Mouse (Mus musculus) ovary, postnatal 14 days (tissue): Measurements from ENCODE around the gene Ptpn6.
A peak's percentile ranks its signal among the peaks of the same experiment; 100 is the strongest.

ENCODE experiments used
- DNase-seq: peaks from one replicate; pipeline ENCODE4 v3.0.0; 2022; ENCODE audit warnings: low spot score

Gene Ptpn6

DNA sequence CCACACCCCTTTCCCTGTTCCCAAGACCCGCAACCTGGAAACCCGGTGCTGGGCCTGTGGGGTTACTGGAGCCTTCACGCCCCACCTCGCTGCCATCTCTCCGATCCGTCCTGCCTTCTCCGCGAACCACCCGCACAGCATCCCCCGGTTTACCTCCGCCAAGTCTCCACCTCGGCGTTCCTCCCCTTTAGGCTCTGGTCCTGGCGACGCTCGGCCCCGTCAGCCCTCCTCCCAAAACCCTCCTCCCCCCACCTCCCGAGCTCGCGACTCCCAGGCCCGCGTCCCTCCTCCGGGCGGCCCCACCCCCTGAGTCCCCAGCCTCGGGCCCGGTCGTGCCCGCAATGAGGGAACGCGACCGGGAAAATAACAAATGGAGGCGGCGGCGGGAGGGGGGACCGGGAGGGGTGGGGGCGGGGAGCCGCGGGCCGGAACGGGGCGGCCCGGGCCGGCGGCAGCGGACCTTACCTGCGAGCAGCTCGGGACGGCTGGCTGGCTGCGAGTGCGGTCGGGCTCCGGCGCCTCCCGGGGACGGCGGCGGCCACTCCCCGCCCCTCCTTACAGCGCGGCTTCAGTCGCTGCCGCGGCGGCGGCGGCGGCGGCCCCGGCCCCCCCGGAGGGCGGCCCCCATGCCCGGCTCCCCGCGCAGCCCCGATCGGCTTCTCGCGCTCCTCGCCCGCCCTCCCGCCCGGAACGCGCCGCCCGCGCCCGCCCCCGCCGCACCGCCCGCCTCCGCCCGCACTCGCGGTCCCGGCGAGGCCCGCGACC lies 17.5 kb upstream of the Ptpn6 start, which contains the start of the genes Gm45234 and Atn1:
TSS of gene Gm45234 (minus strand) at position 191 of the 765 bp plus-strand sequence.
TSS of gene Atn1 (minus strand) at position 694 of the 765 bp plus-strand sequence.
- DNase-seq, result no peak

DNA sequence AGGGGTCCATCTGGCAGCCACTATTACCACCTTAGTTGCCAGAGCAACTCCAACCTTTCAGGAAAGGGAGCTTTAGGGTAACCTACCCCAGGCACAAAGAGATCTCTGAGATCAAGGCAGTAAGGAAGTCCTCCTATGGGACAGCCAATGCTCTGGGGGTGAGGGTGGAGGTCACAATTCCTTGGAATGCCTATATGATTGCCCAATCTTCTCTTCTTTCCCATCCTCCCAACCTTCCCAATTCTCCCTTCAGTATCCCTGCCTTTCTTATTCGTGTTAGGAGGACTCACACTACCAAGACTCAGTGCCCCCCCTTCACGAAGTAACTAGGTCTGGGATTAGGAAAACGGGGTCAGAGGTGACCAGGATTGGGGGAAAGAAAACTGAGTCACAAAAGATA lies 16.8 kb upstream of the Ptpn6 start:
- no peak for DNase-seq

DNA sequence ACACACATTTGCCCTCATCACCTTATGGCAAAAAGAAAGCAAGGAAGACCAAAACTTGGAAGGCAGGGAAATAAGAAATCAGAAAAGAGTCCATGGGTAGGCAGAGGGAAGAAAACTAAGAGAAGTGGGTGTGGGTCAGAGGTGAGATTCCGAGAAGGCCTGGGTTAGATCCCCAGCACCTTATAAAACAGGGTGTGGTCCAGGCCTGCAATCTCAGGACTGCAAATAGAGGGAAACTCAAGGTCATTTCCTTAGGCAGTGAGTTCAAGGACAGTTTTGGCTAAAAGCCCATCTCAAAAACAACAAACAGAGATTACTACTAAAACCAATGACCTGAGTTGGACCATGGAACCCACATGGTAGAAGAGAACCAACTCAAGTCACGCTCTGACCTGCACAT lies 15.3 kb upstream of the Ptpn6 start:
- no peak for DNase-seq

DNA sequence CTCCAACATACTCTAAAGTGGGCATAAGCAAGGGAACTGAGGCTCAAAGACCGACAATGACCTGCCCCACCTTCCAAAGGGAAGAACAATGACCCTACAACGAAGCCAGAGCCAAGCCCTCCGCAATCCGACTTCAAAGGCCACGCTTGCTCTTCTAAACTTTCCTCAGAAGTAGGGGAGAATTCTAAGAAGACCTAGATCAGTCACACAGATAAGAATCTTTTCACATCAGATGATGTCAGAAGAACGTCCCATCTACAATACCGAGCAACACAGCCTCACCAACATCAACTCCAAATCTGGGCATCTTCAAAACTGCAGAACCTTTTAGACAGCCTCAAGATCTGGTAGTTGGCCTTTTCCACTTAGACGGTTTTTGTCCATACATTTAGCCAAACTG lies 11.9 kb upstream of the Ptpn6 start:
- no peak for DNase-seq

DNA sequence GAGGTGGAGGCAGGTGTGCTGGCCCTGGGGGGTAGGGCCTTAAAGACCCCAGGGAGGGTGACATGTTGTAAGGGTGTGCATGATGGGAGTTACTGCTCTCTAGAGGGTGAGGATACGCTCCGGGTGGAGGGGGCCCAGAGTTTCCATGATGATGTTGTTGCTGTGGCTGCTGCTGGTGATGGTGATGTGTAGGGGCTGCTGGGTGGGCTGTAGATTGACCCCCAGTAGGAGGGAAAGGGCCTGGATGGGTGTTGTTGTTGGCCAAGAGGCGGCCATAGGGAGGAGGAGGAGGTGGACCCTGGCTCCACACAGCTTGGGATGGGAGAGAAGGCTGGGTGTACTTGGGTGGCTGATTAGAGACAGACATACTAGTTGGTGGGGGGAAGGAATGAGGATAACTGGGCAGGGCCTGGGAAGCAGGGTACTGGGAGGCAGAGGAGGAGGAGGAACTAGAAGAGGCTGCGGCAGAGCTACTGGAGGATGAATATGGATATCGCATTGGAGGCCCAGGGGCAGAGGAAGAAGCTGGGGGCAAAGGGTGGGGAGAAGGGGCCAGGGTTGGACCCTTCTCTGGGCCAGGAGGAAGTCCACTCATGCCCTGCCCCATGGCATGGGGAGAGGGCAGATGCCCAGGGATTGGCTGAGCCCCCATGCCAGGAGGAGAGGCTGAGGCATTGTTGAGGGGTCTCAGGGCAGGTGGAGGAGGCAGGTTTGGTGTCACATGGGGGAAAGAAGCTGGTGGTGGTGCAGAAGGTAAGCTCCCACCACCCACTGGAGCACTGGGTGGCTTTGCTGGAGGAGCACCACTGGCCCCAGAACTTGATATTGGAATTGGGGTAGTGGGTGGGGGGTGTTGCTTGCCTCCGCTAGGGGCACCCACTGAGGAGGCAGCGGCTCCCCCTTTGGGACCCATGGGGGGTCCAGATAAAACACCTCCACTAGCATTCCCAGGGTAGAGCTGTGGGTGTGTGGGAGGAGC lies 8.4 kb upstream of the Ptpn6 start:
- DNase-seq, result no peak

DNA sequence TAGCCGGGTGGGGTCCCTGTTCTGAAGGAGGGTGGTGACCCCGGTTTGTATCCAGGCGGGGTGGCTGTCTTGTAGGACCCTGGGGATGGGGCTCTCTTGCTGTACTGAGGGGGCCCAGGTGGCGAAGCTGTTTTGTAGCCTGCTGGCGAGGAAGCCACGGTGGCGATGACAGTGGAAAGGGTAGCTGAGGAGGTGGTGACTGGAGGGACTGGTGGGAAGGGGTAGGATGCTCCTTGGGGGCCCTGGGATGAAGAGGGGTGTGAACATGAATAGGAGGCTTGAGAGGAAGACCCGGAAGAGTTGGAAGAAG lies 7.7 kb upstream of the Ptpn6 start:
- DNase-seq, result no peak

DNA sequence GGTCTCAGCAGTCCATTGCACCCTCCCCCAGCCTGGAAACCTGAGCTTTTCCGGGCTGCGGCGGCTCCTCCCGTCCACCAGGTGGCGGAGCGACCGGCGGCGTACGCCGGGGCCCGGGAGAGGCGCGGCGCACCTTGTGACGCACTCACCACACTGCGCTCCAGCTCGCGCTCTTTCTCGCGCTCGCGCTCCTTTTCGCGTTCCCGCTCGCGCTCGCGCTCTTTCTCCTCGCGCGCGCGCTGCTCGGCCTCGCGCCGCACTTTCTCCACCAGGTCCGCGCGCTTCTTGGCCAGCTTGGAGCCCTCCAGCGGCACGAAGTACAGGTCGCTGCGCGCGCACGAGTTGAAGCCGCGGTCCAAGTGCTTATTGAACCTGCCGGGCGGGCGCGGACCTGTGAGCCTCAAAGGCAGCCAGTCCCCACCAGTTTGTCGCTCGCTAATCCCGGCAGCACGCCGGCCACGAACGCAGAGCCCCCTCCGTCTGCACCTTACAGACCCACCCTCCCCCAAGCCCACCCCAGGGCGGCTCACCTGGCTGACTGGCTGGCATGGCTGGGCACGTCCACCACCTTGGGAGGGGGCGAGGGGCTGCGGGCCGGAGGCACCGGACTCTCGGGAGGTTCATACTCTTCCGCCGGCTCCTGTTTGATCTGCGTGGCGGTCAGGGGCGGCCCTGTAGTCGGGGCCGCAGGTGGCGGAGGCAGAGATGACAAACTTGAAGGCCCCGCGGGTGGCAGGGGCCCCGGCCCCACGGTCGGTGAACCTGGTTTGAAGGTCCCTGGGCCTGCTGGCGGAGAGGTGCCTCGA lies 7.2 kb upstream of the Ptpn6 start:
- DNase-seq, result peak; percentile 94

DNA sequence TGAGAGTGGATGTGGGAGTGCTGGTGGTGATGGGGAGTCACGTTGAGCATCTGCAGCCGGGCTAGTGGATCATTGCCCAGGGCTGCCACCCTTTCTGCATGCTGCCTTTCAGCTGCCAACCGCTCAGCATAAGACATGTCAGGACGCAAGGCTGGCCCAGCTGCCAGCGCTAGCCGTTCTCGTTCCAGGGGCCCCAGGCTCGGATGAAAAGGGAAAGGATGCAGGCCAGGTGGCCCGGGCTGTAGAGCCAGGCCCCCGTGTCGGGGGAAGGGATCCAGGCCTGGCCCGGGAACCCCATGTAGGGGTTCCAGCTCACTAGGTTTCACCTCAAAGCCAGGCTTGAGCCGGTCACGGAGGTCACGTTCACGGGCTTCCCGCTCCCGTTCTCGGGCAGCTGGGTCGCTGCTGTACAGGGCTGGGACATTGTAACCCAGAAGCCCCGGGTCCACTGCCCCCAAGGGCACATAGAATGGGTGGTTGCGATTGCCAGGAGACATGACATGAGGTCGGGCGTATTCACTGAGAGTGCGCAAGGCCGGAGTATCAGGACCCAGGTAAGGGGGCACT lies 6.3 kb upstream of the Ptpn6 start:
- DNase-seq, result no peak

DNA sequence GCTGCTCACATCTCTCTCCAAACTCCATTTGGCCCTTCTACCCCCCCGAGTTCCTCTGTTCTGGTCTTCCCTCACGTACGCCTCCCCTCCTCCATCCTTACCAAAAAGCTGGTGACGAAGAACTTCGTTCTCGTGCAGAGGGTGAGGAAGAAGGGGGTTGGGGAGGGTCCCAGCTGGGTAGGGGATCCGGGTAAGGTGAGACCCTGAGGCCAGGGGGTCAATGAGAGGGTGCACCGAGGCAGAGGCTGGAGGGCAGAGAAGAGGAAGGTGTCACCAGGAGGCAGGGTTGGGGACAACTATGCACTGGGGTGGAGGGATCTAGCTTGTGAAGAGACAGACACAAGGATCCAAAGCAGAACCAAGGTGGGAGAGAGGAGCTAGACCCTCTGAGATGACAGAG lies 5.1 kb upstream of the Ptpn6 start:
- no peak for DNase-seq

DNA sequence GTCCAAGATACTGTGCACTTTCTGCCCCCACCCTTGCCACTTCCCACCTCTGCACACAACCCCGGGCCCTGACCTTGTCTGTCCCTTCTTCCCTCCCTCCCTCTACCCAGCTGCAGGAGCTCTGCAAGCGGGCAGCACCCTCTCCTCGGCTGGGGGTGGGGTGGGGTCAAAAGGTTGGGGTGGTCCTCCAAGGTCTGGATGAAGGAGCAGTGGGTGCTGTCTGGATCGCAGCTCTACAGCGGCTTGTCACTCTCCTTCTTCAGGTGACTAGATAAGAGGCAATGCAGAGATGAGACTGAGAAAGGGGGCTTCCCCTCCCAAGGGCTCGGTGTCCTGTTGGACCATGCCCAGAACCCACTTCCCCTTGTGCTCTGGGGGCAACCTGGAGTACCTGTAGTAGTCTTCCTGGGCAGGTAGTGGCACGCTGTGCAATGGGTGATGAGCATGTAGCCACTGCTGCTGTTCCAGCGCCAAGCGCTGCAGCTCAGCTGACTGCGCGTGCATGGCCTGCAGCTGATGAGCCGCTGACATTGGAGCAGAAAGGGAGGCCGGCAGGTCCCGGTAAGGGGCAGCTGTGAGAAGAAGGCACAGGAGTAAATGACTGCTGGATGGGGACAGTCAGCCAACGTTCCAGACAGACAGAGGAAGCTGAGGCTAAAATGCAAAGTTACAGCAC lies 4.5 kb upstream of the Ptpn6 start:
- DNase-seq, result no peak

DNA sequence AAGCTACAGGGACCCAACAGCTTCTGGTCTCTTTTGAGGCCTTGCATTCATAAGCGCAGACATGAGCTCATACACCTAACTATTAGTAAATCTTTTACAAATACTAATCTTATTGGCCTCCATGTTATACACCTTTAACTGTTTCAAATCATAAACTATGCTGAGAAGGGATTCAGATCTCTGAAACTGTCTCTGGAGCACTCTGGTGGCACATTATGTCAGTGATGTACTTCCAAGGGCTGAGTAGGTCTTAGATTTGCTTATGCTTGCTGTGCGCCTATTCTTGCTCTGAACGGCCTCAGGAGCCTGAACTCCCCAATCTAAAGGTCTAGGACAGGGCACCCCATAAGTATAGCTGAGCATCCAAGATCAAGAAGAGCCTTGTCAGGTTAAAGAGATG lies 3.3 kb upstream of the Ptpn6 start:
- no peak for DNase-seq

DNA sequence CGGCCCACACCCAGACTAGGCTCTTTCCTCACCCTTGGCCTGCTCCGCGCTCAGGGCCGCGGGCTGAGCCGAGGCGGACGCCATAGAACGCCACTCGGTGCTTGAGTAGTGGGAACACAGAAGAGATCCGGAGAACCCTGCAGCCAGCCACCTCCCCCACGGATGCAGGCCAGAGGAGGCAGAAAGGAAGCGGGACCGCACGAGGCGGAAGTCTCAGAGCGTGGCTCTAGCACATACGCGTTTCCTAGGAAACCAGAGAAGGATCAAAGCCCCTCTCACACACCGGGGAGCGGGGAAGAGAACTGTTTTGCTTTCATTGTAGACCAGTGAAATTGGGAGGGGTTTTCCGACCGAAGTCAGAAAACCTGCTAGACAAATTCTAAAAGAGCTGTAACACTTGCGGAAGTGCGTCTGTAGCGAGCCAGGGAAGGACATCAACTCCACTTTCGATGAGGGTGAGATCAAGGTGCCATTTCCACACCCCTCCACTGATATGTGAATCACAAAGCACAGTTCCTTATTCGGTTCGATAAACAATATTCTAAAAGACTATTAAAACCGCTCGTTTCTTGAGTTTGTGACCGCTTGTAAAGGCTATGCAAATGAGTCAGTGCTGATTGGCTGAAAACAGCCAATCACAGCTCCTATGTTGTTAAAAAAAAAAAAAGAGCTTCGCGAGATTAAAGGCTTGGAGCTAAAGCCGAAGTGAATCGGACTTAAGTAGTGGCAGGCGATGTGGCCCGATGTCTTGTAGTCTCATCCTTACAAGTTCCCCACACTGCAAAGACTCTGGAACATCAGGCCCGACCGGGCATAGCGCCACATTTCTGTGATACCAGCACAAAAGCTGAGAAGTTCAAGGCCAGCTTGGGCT lies 2.6 kb upstream of the Ptpn6 start, which contains the start of gene Grcc10:
TSS of gene Grcc10 (minus strand) at position 487 of the 874 bp plus-strand sequence.
- peak; percentile 81 for DNase-seq

DNA sequence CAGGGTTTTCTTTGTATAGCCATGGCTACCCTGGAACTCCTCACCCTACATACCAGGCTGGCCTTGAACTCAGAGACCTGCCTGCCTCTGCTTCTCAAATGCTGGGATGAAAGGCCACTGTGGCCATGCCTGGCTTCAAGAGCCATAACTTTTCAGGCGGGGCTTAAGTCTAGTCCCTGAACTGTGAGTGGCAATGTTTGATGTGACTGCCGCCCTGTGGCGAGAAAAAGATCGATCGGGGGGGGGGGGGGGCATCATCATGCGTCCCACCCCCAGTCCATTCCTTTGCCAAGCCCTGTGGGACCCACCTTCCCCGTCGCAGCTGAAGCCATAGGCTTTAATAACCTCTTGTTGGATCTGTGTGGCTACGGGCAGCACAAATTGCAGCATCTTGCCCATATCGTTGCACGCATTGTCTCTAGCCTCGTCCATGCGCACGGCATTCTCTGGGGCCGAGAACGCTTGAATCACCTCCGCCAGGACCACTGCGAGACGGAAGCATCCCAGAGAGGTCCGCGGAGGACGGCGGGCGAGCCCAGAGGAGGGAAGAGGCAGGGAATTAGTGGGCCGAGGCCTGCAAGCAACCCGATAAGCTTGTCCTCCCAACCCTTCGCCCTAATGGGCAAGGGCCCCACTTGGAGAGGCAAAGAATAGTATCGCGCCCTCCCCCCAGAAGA lies 1.8 kb upstream of the Ptpn6 start:
- DNase-seq, result no peak

DNA sequence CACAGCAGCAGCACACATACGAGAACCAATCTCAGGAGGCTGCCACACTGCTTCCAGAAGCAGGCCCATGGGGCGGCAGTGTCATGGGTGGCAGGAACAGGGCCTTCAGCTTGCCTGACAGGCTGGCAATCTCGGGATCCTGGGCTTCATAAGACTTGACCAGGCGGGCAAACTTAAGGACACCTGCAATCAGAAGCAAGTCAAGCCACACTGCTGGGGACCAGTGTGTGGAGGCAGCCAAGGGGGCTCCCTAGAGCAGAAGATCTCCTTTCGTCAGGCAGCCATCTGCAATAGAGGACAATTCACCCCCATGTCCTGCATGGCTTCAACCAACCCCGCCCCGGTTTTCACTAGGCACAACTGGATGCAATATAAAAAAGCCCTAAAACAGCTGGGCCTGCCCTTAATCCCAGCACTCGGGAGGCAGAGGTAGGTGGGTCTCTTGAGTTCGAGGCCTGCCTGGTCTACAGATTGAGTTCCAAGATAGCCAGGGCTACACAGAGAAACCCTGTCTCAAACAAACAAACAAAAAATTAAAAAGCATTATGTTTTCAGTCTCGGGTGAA lies 800 bp upstream of the Ptpn6 start:
- no peak for DNase-seq

DNA sequence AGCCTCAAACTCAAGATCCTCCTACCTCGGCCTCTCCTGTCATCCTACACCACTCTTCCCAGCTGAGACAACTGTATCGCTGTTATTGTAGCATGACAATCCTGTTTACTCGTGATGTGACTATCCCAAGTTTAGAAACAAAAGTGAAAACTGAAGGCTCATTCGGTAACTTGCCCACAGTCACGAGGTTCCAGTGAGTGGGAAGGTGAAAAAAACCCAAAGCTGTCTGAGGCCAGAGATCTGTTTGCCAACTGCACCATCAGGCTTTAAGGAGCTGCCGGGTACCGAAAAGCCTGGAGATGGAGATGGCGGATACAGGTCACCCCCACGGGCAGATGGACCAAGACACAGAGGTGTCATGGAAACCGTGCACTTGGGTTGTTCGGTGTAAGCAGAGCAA lies 1.5 kb downstream of the Ptpn6 start:
- no peak for DNase-seq

DNA sequence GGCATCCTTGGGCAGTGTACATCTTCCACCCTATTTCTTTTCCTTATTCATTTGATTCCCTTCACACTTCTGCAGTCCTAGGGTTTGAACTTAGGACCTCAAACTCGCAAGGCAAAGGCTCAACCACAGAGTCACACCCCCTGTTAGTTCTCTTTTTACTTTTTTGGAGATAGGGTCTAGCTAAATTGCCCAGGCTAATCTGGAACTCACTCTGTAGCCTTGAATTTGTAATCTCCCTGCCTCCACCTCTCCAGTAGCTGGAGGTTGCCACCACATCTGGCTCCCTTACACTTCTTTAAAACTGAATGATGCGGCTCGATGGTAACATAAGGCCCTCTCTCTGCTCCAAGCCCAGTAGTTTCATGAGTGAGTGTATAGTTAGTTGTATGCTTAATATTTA lies 4.1 kb downstream of the Ptpn6 start:
- no peak for DNase-seq

DNA sequence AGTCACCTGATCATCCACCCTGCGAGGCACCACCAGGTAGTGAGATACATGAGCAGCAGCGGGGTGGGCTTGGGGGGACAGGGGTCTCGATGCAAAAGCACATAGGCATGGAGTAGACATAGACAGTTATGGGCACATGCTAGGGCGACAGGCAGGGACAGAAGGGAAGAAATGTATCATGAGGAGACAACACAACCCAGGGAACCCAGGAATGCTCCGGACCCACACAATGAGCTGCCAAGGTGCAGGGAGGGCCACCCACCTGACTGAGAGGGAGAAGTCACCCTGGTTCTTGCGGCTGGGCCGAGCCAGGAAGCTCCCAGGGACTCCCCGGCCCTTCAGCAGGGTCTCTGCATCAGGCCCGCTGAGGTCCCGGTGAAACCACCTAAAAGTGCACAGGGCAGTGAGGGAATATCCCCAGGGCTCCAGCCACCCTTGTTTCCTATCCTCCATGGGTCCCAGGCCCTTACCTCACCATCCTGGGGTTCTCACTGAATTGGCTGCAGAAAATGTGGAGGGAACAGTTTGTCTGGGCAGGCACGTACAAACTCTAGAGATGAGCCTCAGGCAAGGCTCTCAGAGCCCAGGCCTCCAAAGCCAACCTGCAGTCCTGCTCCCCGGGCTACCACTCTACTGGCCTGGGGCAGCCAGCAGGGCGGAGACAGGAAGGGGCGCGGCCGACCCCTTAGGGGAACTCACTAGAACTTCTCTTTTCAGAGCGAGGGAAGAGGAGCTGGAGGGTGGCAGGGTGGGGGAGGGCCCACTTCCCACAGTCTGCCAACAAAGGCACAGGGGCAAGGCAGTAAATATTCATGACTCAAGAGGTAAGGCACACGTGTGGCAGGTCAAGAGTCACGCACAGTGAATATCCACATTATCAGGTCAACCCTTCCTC lies 5.8 kb downstream of the Ptpn6 start:
- DNase-seq, result no peak

DNA sequence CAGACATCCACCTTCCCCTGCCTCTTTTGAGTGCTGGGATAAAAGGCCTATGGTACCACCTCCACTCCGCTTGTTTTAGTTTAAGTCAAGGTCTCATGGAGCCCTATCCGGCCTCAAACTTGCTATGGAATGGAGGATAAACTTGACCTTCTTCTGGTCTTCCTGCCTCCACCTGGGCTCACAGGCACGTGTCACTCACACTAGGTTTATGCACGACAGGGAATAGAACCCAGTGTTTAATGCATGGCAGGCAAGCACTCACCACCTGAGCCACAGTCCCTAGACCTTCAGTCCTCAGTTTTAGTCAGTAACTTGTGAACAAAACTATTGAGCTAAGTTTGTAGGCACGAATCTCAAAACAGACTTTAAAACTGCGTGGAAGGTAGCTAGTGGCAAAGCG lies 7.5 kb downstream of the Ptpn6 start:
- DNase-seq, result no peak
